ENCODE assay signal across 8 mouse cellular contexts in the genomic region with DNA sequence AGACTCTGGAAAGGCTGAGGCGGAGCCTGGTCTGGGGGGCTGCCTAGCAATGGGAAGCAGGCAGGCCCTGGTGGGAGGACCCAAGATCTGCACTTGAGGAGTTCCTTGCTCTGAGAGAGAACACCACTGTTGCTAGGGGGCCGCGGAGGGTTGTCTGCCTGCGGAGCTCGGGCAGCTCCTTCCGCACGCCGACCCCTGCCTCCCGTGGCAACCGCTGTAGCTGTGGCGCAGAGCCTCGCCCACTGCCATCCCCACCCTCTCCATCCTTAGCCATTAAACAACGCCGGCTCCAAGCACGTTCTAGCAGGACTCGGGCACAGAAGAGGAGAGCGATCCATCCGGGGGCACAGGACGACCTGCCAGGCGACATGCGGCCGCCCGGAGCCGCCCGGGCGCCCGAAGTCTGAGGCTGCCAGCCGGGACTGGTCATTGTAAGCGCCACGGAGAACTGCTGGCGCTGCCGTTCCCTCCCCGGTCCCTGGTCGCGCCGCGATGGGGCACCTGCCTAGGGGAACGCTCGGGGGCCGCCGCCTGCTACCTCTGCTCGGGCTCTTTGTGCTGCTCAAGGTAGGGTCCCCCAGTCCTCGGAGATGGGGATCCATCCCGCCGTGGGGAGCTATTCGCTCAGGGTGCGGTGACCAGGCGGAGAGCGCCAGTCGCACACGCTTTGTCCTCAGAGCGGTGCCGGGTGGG. TPM values are rescaled to one million over a fixed set of nuclear protein-coding genes. Genes with fewer than 3 reads are reported as not detected.
DNase-seq lines count a peak whose midpoint lies in the region; ATAC-seq and TF ChIP-seq lines count a peak whose summit lies in the region.

Gene Ptpro, plus strand, starts transcription at position 126 of the 693 bp plus-strand sequence.

- under 1% methylated on average over 53 of the region's 53 CpGs for WGBS in forebrain, embryonic 14.5 days
- WGBS in liver, postnatal 0 days (ENCODE audit: insufficient replicate concordance), result 2% methylated on average over 53 of the region's 53 CpGs
- 3% methylated on average over 53 of the region's 53 CpGs for WGBS in small intestine, adult 2 months

- peak within 1 kb of the TSS; percentile 93 for H3K9ac ChIP-seq in forebrain, embryonic 14.5 days (ENCODE audit: low read length)
- no peak within 1 kb of the TSS for H3K9ac ChIP-seq in liver, postnatal 0 days (replicated peaks)

- no peaks in the 10 kb centered on the region for H3K4me1 ChIP-seq in forebrain, embryonic 14.5 days (ENCODE audit: control insufficient read depth, insufficient read depth, low read length)
- no peaks in the 10 kb centered on the region for H3K4me1 ChIP-seq in liver, postnatal 0 days (ENCODE audit: insufficient read depth)
- no peaks in the 10 kb centered on the region for H3K4me1 ChIP-seq in small intestine, adult 2 months (ENCODE audit: control insufficient read depth, insufficient read depth, insufficient read length, low read length)

- no peaks in the 10 kb centered on the region for H3K27me3 ChIP-seq in forebrain, embryonic 14.5 days (replicated peaks; ENCODE audit: control insufficient read depth, insufficient read depth, low read length)
- peaks cover 26% of the 10 kb centered on the region for H3K27me3 ChIP-seq in liver, postnatal 0 days (ENCODE audit: insufficient read depth, low read length)
- peaks cover 13% of the 10 kb centered on the region for H3K27me3 ChIP-seq in small intestine, adult 2 months (ENCODE audit: control insufficient read depth, insufficient read depth, low read length)

- H3K36me3 ChIP-seq in forebrain, embryonic 14.5 days (ENCODE audit: control insufficient read depth, insufficient read depth, low read length), result no peaks in the 10 kb centered on the region
- H3K36me3 ChIP-seq in liver, postnatal 0 days (replicated peaks; ENCODE audit: insufficient read depth, low read length), result no peaks in the 10 kb centered on the region
- no peaks in the 10 kb centered on the region for H3K36me3 ChIP-seq in small intestine, adult 2 months (ENCODE audit: control insufficient read depth, insufficient read depth, low read length)

- peak; percentile 93 for ATAC-seq in forebrain, embryonic 14.5 days
- no peak for ATAC-seq in liver, postnatal 0 days
- ATAC-seq in megakaryocyte progenitor cell, adult 5-6 weeks (replicated peaks; ENCODE audit: poor library complexity), result no peak; the same call in 1 of the 2 replicates

- H3K4me2 ChIP-seq in forebrain, embryonic 14.5 days (ENCODE audit: low read length), result peak within 1 kb of the TSS; percentile 78
- peak within 1 kb of the TSS; percentile 18 for H3K4me2 ChIP-seq in liver, postnatal 0 days (ENCODE audit: low read depth, low read length)

- TF ChIP-seq POLR2A in small intestine, adult 2 months (IDR thresholded peaks at IDR 0.05; ENCODE audit: low read depth, low read length), result no peak

- no peak for TF ChIP-seq CTCF in liver, postnatal 0 days (IDR thresholded peaks at IDR 0.05; ENCODE audit: low read depth)
- no peak for TF ChIP-seq CTCF in small intestine, adult 2 months (IDR thresholded peaks at IDR 0.05; ENCODE audit: extremely low read depth, insufficient read length, insufficient replicate concordance, low read depth, low read length)

- DNase-seq in gastrocnemius, postnatal 4 days (ENCODE audit: low spot score in 2 of 2), result peak; percentile 9 to 17
- no peak for DNase-seq in gastrocnemius, adult 18-20 months (ENCODE audit: low spot score)
- DNase-seq in ZHBTc4 (ENCODE audit: low read depth, low spot score), result peak; percentile 59
- peak; percentile 86 for DNase-seq in forebrain, embryonic 14.5 days (ENCODE audit: low spot score)
- DNase-seq in kidney, postnatal 36 days, result peak; percentile 2 to 6
- no peak for DNase-seq in liver, postnatal 0 days

- peak within 1 kb of the TSS; percentile 59 for H3K4me3 ChIP-seq in forebrain, embryonic 14.5 days (ENCODE audit: low read depth, low read length)
- H3K4me3 ChIP-seq in liver, postnatal 0 days (ENCODE audit: low read depth, low read length), result 0 out of 2 replicates have a peak within 1 kb of the TSS, but pooled peaks have one; percentile 13
- peak within 1 kb of the TSS; percentile 3; the same call in 1 of the 2 replicates for H3K4me3 ChIP-seq in small intestine, adult 2 months (ENCODE audit: low read depth, low read length)

- no peaks in the 10 kb centered on the region for H3K9me3 ChIP-seq in forebrain, embryonic 14.5 days (replicated peaks; ENCODE audit: control insufficient read depth, low read length)
- H3K9me3 ChIP-seq in liver, postnatal 0 days (ENCODE audit: low read length), result no peaks in the 10 kb centered on the region

- H3K27ac ChIP-seq in forebrain, embryonic 14.5 days (ENCODE audit: low read depth, low read length), result peak within 1 kb of the TSS; percentile 91
- H3K27ac ChIP-seq in liver, postnatal 0 days (ENCODE audit: low read depth), result no peak within 1 kb of the TSS
- no peak within 1 kb of the TSS for H3K27ac ChIP-seq in small intestine, adult 2 months (ENCODE audit: insufficient read depth, low read depth, low read length)

- TF ChIP-seq EP300 in liver, postnatal 0 days (IDR thresholded peaks at IDR 0.05; ENCODE audit: low read depth), result no peak

RNA-seq across cellular contexts. Expression of gene Ptpro, which starts in this region (rescaled TPM):
- total RNA-seq in gastrocnemius, postnatal 4 days (2021), result 1 to 10 TPM; 2.5 to 3.0 TPM
- under 1 TPM; 0.48 to 0.59 TPM for total RNA-seq in gastrocnemius, adult 18-20 months (2021)
- polyA plus RNA-seq in forebrain, embryonic 14.5 days (2014; fragmentation: Nextera tagmentation; extraction: Ambion mirVana), result 41.7 and 51.2 TPM in 2 replicates
- polyA plus RNA-seq in liver, postnatal 0 days (2015; fragmentation: Nextera tagmentation; extraction: Ambion mirVana), result 0.75 and 0.86 TPM in 2 replicates
- polyA plus RNA-seq in small intestine, adult 2 months (2012; rRNA removed), result 0.55 and 0.56 TPM in 2 replicates
- 5.0 and 9.2 TPM in 2 replicates for total RNA-seq in megakaryocyte progenitor cell, adult 5-6 weeks (2015)
- 4.5 and 6.1 TPM in 2 replicates for total RNA-seq in megakaryocyte progenitor cell, adult 5-6 weeks (2017)

Comparison
In these comparisons a context has a peak if more than half of its experiments do, and no peak if none do; other contexts are left out.
1. RNA of gene Ptpro (polyA plus RNA-seq): 41.7 to 51.2 TPM in forebrain, embryonic 14.5 days; 0.75 to 0.86 TPM in liver, postnatal 0 days and 0.55 to 0.56 TPM in small intestine, adult 2 months; every median in the first group is over 10 times any median in the second.
2. DNase-seq: peak in gastrocnemius, postnatal 4 days (2 of 2), ZHBTc4 (single experiment), forebrain, embryonic 14.5 days (single experiment) and kidney, postnatal 36 days (2 of 2); none in gastrocnemius, adult 18-20 months (single experiment) and liver, postnatal 0 days (single experiment).
3. H3K4me3 ChIP-seq: peak in every context shown above with its lines; median percentile 59 in forebrain, embryonic 14.5 days; 13 in liver, postnatal 0 days; 3 in small intestine, adult 2 months.